Mouse (Mus musculus) hematopoietic stem cell, adult 5-6 weeks (primary cell): Measurements from ENCODE around the gene Coq5. TPM values are rescaled to one million over a fixed set of nuclear protein-coding genes. Genes with fewer than 3 reads are reported as not detected.
"Not testable (repeated sequence)": the region's sequence is repeated elsewhere in the genome, so short reads cannot be mapped to it uniquely, and the experiment has no call there.

Source experiments
- ATAC-seq, 2 experiments: fragments of 125-278 bp in 1 of 2; replicated peaks in 1 of 2; 2 replicates each; pipeline ENCODE4 v1.8.0; 2016 to 2017; ENCODE audit warnings: inconsistent platforms in 2 of 2, mild to moderate bottlenecking in 2 of 2, moderate number of reproducible peaks in 2 of 2, low read depth in 1 of 2, moderate TSS enrichment in 1 of 2; ENCODE audit not compliant: low FRiP score in 2 of 2, poor library complexity in 2 of 2, severe bottlenecking in 2 of 2, insufficient read depth in 1 of 2, low TSS enrichment in 1 of 2
- total RNA-seq: library from RNA; stranded (forward); fragments of 172-1452, 232-1000 nt; gene quantifications from 2 replicates; pipeline ENCODE4 v1.2.3, GENCODE M21; 2017

The Coq5 gene
- total RNA-seq, 1 experiment from 2014 or later = 55.3 TPM

GRCm38 (mm10) chr5:115294173-115294572 is 14.7 kb downstream of the Coq5 start:
- ATAC-seq = no peak

GRCm38 (mm10) chr5:115296347-115296746 is 16.9 kb downstream of the Coq5 start:
- no peak for ATAC-seq

GRCm38 (mm10) chr5:115300035-115300744 is 20.7 kb downstream of the Coq5 start:
- peak in 1 of 2 experiments; percentile 12; a peak in 2 of 4 replicates for ATAC-seq

- ATAC-seq = peak; percentile 93 to 95
Measured at GRCm38 (mm10) chr5:115300792-115301614, 21.5 kb downstream of the Coq5 start, which contains the start of gene Dynll1. Dynll1 (minus strand) TSS chr5:115300999.

- ATAC-seq = no peak
Measured at GRCm38 (mm10) chr5:115301615-115302014, 22.1 kb downstream of the Coq5 start.

GRCm38 (mm10) chr5:115302190-115302589 is 22.7 kb downstream of the Coq5 start:
- not testable (repeated sequence) for ATAC-seq

GRCm38 (mm10) chr5:115312354-115312753 is 32.9 kb downstream of the Coq5 start:
- ATAC-seq = 0 out of 4 replicates have a peak, but pooled peaks of 1 of the 2 experiments have one; percentile 2

GRCm38 (mm10) chr5:115312816-115313667 is 33.6 kb downstream of the Coq5 start:
- ATAC-seq = peak; percentile 51 to 56; a peak in 3 of 4 replicates

GRCm38 (mm10) chr5:115313668-115313943 is 34.1 kb downstream of the Coq5 start:
- ATAC-seq = 0 out of 4 replicates have a peak, but pooled peaks of 1 of the 2 experiments have one; percentile 12

- no peak for ATAC-seq
Measured at GRCm38 (mm10) chr5:115316968-115317644, 37.6 kb downstream of the Coq5 start.

- no peak for ATAC-seq
Measured at GRCm38 (mm10) chr5:115317645-115318328, 38.3 kb downstream of the Coq5 start.

- peak; percentile 68 to 75 for ATAC-seq
Measured at GRCm38 (mm10) chr5:115319004-115319940, 39.8 kb downstream of the Coq5 start.

- peak; percentile 27 to 33; a peak in 3 of 4 replicates for ATAC-seq
Measured at GRCm38 (mm10) chr5:115326256-115326831, 46.9 kb downstream of the Coq5 start.

- ATAC-seq = peak; percentile 80 to 90
Measured at GRCm38 (mm10) chr5:115326875-115327609, 47.6 kb downstream of the Coq5 start, which contains the start of gene Srsf9. Srsf9 (plus strand) TSS chr5:115327177.
